Mouse (Mus musculus) limb, embryonic 13.5 days (tissue): ENCODE results near the gene Cdh11. TPM values are rescaled to one million over a fixed set of nuclear protein-coding genes. Genes with fewer than 3 reads are reported as not detected.
"Not testable (repeated sequence)": the region's sequence is repeated elsewhere in the genome, so short reads cannot be mapped to it uniquely, and the experiment has no call there.

Source experiments
- ATAC-seq: fragments of 200-750 bp; cut with Nextera tagmentation; 2 replicates; pipeline ENCODE4 v1.8.0; 2017; ENCODE audit warnings: low read depth, moderate number of reproducible peaks, moderate TSS enrichment; ENCODE audit not compliant: low FRiP score
- H3K27ac ChIP-seq: fragments of 300-500 bp; sonication (generic); 2 replicates; pipeline ENCODE4 v1.5.1; 2015; ENCODE audit warnings: inconsistent platforms, mild to moderate bottlenecking, moderate library complexity
- H3K27me3 ChIP-seq: fragments of 300-500 bp; sonication (generic); 2 replicates; pipeline ENCODE4 v1.6.1; 2015; ENCODE audit warnings: mild to moderate bottlenecking, inconsistent platforms
- H3K36me3 ChIP-seq: fragments of 300-500 bp; sonication (generic); 2 replicates; pipeline ENCODE4 v1.6.1; 2015; ENCODE audit warnings: inconsistent platforms, mild to moderate bottlenecking, moderate library complexity
- H3K4me1 ChIP-seq: fragments of 300-500 bp; sonication (generic); 2 replicates; pipeline ENCODE4 v1.6.1; 2015; ENCODE audit warnings: inconsistent platforms
- H3K4me2 ChIP-seq: fragments of 300-500 bp; sonication (generic); replicated peaks from 2 replicates; pipeline ENCODE4 v1.6.1; 2015; ENCODE audit warnings: inconsistent platforms, mild to moderate bottlenecking, moderate library complexity
- H3K4me3 ChIP-seq: fragments of 300-500 bp; sonication (generic); 2 replicates; pipeline ENCODE4 v1.5.1; 2015; ENCODE audit warnings: moderate library complexity, mild to moderate bottlenecking, inconsistent platforms
- H3K9ac ChIP-seq: fragments of 300-500 bp; sonication (generic); 2 replicates; pipeline ENCODE4 v1.6.1; 2015; ENCODE audit warnings: mild to moderate bottlenecking, inconsistent platforms
- H3K9me3 ChIP-seq: fragments of 300-500 bp; sonication (generic); 2 replicates; pipeline ENCODE4 v1.6.1; 2016; ENCODE audit warnings: inconsistent platforms
- WGBS: fragments of 180-500 bp; shearing (Covaris S2); methylation state at CpG from one replicate; pipeline ENCODE4 v1.1.7; 2015; 5-methylcytosine and 5-hydroxymethylcytosine counted together
- polyA plus RNA-seq: library from polyadenylated mRNA; unstranded; fragments of >200 nt; fragmentation: Nextera tagmentation; extraction: Ambion mirVana; gene quantifications from 2 replicates; pipeline ENCODE4 v1.2.1, GENCODE M21; 2015

Gene Cdh11
- polyA plus RNA-seq, 1 experiment from 2014 or later: 207 TPM

- no peak overlapping the region for H3K4me2 ChIP-seq
- H3K9ac ChIP-seq: no peak overlapping the region
- H3K9me3 ChIP-seq: no peaks in the 10 kb centered on the region
- peaks cover 12% of the 10 kb centered on the region; the same call in 1 of the 2 replicates for H3K36me3 ChIP-seq
- 38% methylated on average over 1 of the region's 1 CpGs for WGBS
- 0 out of 2 replicates have a peak, but pooled peaks cover 3% of the 10 kb centered on the region for H3K4me1 ChIP-seq
- no peak overlapping the region for H3K4me3 ChIP-seq
- no peak overlapping the region for H3K27ac ChIP-seq
- ATAC-seq: no peak
- H3K27me3 ChIP-seq: no peaks in the 10 kb centered on the region
Observed at GRCm38 (mm10) chr8:102700245-102700644, 85.2 kb downstream of the Cdh11 start.

- Histone ChIP-seq H3K4me3 (no peak overlapping the region), H3K4me2 (no peak overlapping the region), H3K27me3 (no peaks in the 10 kb centered on the region), H3K36me3 (peaks cover 12% of the 10 kb centered on the region), H3K27ac (no peak overlapping the region), H3K4me1 (peaks cover 11% of the 10 kb centered on the region; the same call in 1 of the 2 replicates), H3K9ac (no peak overlapping the region), H3K9me3 (no peaks in the 10 kb centered on the region)
- WGBS: 33% methylated on average over 11 of the region's 11 CpGs
- no peak for ATAC-seq
Observed at GRCm38 (mm10) chr8:102698232-102698837, 87.1 kb downstream of the Cdh11 start.

GRCm38 (mm10) chr8:102693465-102693864 is 92.0 kb downstream of the Cdh11 start:
- Histone ChIP-seq H3K4me2 (no peak overlapping the region), H3K36me3 (peaks cover 7% of the 10 kb centered on the region), H3K9ac (no peak overlapping the region), H3K9me3 (no peaks in the 10 kb centered on the region), H3K27me3 (no peaks in the 10 kb centered on the region), H3K4me3 (no peak overlapping the region), H3K27ac (no peak overlapping the region), H3K4me1 (peaks cover 11% of the 10 kb centered on the region; the same call in 1 of the 2 replicates)
- ATAC-seq: no peak
- 30% methylated on average over 1 of the region's 1 CpGs for WGBS

- H3K36me3 ChIP-seq, H3K27ac ChIP-seq, ATAC-seq, H3K9me3 ChIP-seq, H3K9ac ChIP-seq, H3K4me1 ChIP-seq, H3K4me2 ChIP-seq, H3K27me3 ChIP-seq, H3K4me3 ChIP-seq: not testable (repeated sequence)
- 82% methylated on average over 7 of the region's 7 CpGs for WGBS
Observed at GRCm38 (mm10) chr8:102685491-102685890, 100.0 kb downstream of the Cdh11 start.

- no peak overlapping the region for H3K4me3 ChIP-seq
- no peaks in the 10 kb centered on the region for H3K27me3 ChIP-seq
- no peak overlapping the region for H3K9ac ChIP-seq
- no peak for ATAC-seq
- H3K9me3 ChIP-seq: no peaks in the 10 kb centered on the region
- no peak overlapping the region for H3K27ac ChIP-seq
- peaks cover 8% of the 10 kb centered on the region for H3K36me3 ChIP-seq
- H3K4me1 ChIP-seq: no peaks in the 10 kb centered on the region
- H3K4me2 ChIP-seq: no peak overlapping the region
- WGBS: 70% methylated on average over 11 of the region's 11 CpGs
Observed at GRCm38 (mm10) chr8:102685023-102685422, 100.4 kb downstream of the Cdh11 start.

GRCm38 (mm10) chr8:102677148-102677547 is 108.3 kb downstream of the Cdh11 start:
- H3K4me3 ChIP-seq: no peak overlapping the region
- WGBS: 88% methylated on average over 3 of the region's 3 CpGs
- H3K4me1 ChIP-seq: no peaks in the 10 kb centered on the region
- H3K4me2 ChIP-seq: no peak overlapping the region
- no peak for ATAC-seq
- no peak overlapping the region for H3K9ac ChIP-seq
- H3K36me3 ChIP-seq: peaks cover 66% of the 10 kb centered on the region
- no peaks in the 10 kb centered on the region for H3K27me3 ChIP-seq
- H3K27ac ChIP-seq: no peak overlapping the region
- H3K9me3 ChIP-seq: no peaks in the 10 kb centered on the region

GRCm38 (mm10) chr8:102664561-102664960 is 120.9 kb downstream of the Cdh11 start:
- not testable (repeated sequence) for H3K4me1 ChIP-seq, H3K27ac ChIP-seq, H3K27me3 ChIP-seq, H3K4me2 ChIP-seq, ATAC-seq, H3K9me3 ChIP-seq, H3K4me3 ChIP-seq, H3K9ac ChIP-seq
- WGBS: 77% methylated on average over 5 of the region's 5 CpGs
- H3K36me3 ChIP-seq: peaks cover 70% of the 10 kb centered on the region

GRCm38 (mm10) chr8:102656529-102656928 is 128.9 kb downstream of the Cdh11 start:
- 89% methylated on average over 2 of the region's 2 CpGs for WGBS
- Histone ChIP-seq H3K4me1 (no peaks in the 10 kb centered on the region), H3K4me3 (no peak overlapping the region), H3K27me3 (no peaks in the 10 kb centered on the region), H3K4me2 (no peak overlapping the region), H3K9me3 (no peaks in the 10 kb centered on the region), H3K36me3 (peaks cover 82% of the 10 kb centered on the region), H3K27ac (no peak overlapping the region), H3K9ac (no peak overlapping the region)
- no peak for ATAC-seq

- Histone ChIP-seq H3K4me1 (no peaks in the 10 kb centered on the region), H3K4me3 (no peak overlapping the region), H3K9ac (no peak overlapping the region), H3K4me2 (no peak overlapping the region), H3K27ac (no peak overlapping the region), H3K9me3 (no peaks in the 10 kb centered on the region), H3K36me3 (peaks cover 75% of the 10 kb centered on the region), H3K27me3 (no peaks in the 10 kb centered on the region)
- 89% methylated on average over 4 of the region's 4 CpGs for WGBS
- no peak for ATAC-seq
Observed at GRCm38 (mm10) chr8:102651964-102652363, 133.5 kb downstream of the Cdh11 start.

- Histone ChIP-seq H3K9ac (no peak overlapping the region), H3K4me3 (no peak overlapping the region), H3K27ac (no peak overlapping the region), H3K4me2 (no peak overlapping the region), H3K27me3 (no peaks in the 10 kb centered on the region), H3K4me1 (no peaks in the 10 kb centered on the region), H3K9me3 (no peaks in the 10 kb centered on the region), H3K36me3 (no peaks in the 10 kb centered on the region; the same call in 1 of the 2 replicates)
- 90% methylated on average over 3 of the region's 3 CpGs for WGBS
- ATAC-seq: no peak
Observed at GRCm38 (mm10) chr8:102627151-102627550, 158.3 kb downstream of the Cdh11 start.

- no peaks in the 10 kb centered on the region for H3K27me3 ChIP-seq
- no peak for ATAC-seq
- H3K4me2 ChIP-seq: no peak overlapping the region
- no peaks in the 10 kb centered on the region for H3K4me1 ChIP-seq
- H3K27ac ChIP-seq: no peak overlapping the region
- H3K9ac ChIP-seq: no peak overlapping the region
- H3K4me3 ChIP-seq: no peak overlapping the region
- no peaks in the 10 kb centered on the region for H3K9me3 ChIP-seq
- H3K36me3 ChIP-seq: no peaks in the 10 kb centered on the region
- WGBS: 83% methylated on average over 4 of the region's 4 CpGs
Observed at GRCm38 (mm10) chr8:102612146-102612545, 173.3 kb downstream of the Cdh11 start.

- H3K4me1 ChIP-seq: no peaks in the 10 kb centered on the region
- no peaks in the 10 kb centered on the region for H3K27me3 ChIP-seq
- no peak overlapping the region for H3K9ac ChIP-seq
- no peak overlapping the region for H3K27ac ChIP-seq
- no peak overlapping the region for H3K4me2 ChIP-seq
- no peaks in the 10 kb centered on the region for H3K36me3 ChIP-seq
- no peaks in the 10 kb centered on the region for H3K9me3 ChIP-seq
- ATAC-seq: no peak
- 73% methylated on average over 4 of the region's 4 CpGs for WGBS
- no peak overlapping the region for H3K4me3 ChIP-seq
Observed at GRCm38 (mm10) chr8:102601327-102601726, 184.1 kb downstream of the Cdh11 start.

- Histone ChIP-seq H3K9me3 (no peaks in the 10 kb centered on the region), H3K27ac (no peak overlapping the region), H3K4me2 (no peak overlapping the region), H3K27me3 (no peaks in the 10 kb centered on the region), H3K4me1 (no peaks in the 10 kb centered on the region), H3K36me3 (no peaks in the 10 kb centered on the region), H3K9ac (no peak overlapping the region), H3K4me3 (no peak overlapping the region)
- no peak for ATAC-seq
- 25% methylated on average over 3 of the region's 3 CpGs for WGBS
Observed at GRCm38 (mm10) chr8:102596523-102596922, 188.9 kb downstream of the Cdh11 start.
